Mouse (Mus musculus) midbrain, embryonic 15.5 days (tissue): ENCODE results near the gene Mapk6. TPM values are rescaled to one million over a fixed set of nuclear protein-coding genes. Genes with fewer than 3 reads are reported as not detected.
"Not testable (repeated sequence)": the region's sequence is repeated elsewhere in the genome, so short reads cannot be mapped to it uniquely, and the experiment has no call there.

Experiments
- ATAC-seq: fragments of 200-750 bp; cut with Nextera tagmentation; replicated peaks from 2 replicates; pipeline ENCODE4 v1.8.0; 2017; ENCODE audit warnings: moderate TSS enrichment
- H3K27ac ChIP-seq: fragments of 300-500 bp; sonication (generic); 2 replicates; pipeline ENCODE4 v1.5.1; 2015; ENCODE audit warnings: mild to moderate bottlenecking, inconsistent platforms
- H3K27me3 ChIP-seq: fragments of 300-500 bp; sonication (generic); replicated peaks from 2 replicates; pipeline ENCODE4 v1.6.1; 2015; ENCODE audit warnings: inconsistent platforms
- H3K36me3 ChIP-seq: fragments of 300-500 bp; sonication (generic); replicated peaks from 2 replicates; pipeline ENCODE4 v1.6.1; 2015; ENCODE audit warnings: inconsistent platforms
- H3K4me1 ChIP-seq: fragments of 300-500 bp; sonication (generic); 2 replicates; pipeline ENCODE4 v1.6.1; 2015; ENCODE audit warnings: inconsistent platforms
- H3K4me2 ChIP-seq: fragments of 300-500 bp; sonication (generic); 2 replicates; pipeline ENCODE4 v1.6.1; 2015; ENCODE audit warnings: inconsistent platforms, mild to moderate bottlenecking, moderate library complexity
- H3K4me3 ChIP-seq: fragments of 300-500 bp; sonication (generic); 2 replicates; pipeline ENCODE4 v1.5.1; 2015; ENCODE audit warnings: mild to moderate bottlenecking, inconsistent platforms
- H3K9ac ChIP-seq: fragments of 300-500 bp; sonication (generic); 2 replicates; pipeline ENCODE4 v1.6.1; 2015; ENCODE audit warnings: mild to moderate bottlenecking, inconsistent platforms
- H3K9me3 ChIP-seq: fragments of 300-500 bp; sonication (generic); 2 replicates; pipeline ENCODE4 v1.6.1; 2016; ENCODE audit warnings: inconsistent platforms
- WGBS: fragments of 180-500 bp; shearing (Covaris S2); methylation state at CpG from one replicate; pipeline ENCODE4 v1.1.7; 2015; ENCODE audit warnings: mixed read lengths; 5-methylcytosine and 5-hydroxymethylcytosine counted together
- polyA plus RNA-seq: library from polyadenylated mRNA; unstranded; fragments of >200 nt; fragmentation: Nextera tagmentation; extraction: Ambion mirVana; gene quantifications from 2 replicates; pipeline ENCODE4 v1.2.1, GENCODE M21; 2015

Gene Mapk6
- polyA plus RNA-seq, 1 experiment from 2014 or later = 169 TPM

DNA sequence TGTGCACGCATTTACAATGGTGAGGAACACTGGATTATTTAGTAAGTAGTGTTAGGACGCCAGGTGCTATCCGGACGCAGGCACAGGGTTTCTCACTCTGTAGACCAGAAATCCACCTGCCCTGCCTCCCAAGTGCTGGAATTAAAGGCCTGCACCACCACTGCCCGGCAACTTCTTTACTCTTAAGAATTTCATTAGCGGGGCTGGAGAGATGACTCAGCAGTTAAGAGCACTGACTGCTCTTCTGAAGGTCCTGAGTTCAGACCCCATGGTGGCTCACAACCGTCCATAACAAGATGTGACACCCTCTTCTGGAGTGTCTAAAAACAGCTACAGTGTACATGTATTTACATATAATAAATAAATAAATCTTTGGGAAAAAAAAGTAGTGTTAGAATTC is 46.1 kb downstream of the Mapk6 start:
- not testable (repeated sequence) for H3K4me3 ChIP-seq, H3K9ac ChIP-seq, H3K27ac ChIP-seq, ATAC-seq, H3K4me1 ChIP-seq, H3K9me3 ChIP-seq, H3K27me3 ChIP-seq, H3K36me3 ChIP-seq, H3K4me2 ChIP-seq
- WGBS = 69% methylated on average over 7 of the region's 7 CpGs

DNA sequence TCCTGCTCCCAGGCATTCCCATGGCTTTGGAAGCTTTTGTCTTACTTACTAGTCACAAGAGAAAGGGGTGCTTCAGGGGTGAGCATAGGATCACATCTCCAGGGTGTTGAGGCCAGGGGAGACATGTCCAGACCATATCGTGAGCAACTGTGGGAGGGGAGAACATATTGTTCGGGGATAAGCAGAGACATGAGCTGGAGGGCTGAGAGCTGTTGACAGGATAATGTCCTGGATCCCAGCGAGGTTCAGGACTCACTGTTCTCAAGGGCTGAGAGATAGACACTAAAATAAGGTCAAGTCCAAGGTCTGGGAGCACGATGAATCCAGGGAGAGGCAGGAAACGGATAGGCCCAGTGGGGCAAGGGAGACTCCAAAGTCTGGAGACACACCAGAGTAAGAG is 46.8 kb downstream of the Mapk6 start:
- no peak overlapping the region for H3K4me2 ChIP-seq
- H3K27ac ChIP-seq = no peak overlapping the region
- ATAC-seq = no peak
- no peaks in the 10 kb centered on the region for H3K36me3 ChIP-seq
- no peak overlapping the region for H3K4me3 ChIP-seq
- 78% methylated on average over 5 of the region's 5 CpGs for WGBS
- no peak overlapping the region for H3K9ac ChIP-seq
- H3K9me3 ChIP-seq = no peaks in the 10 kb centered on the region
- no peaks in the 10 kb centered on the region for H3K27me3 ChIP-seq
- no peaks in the 10 kb centered on the region for H3K4me1 ChIP-seq

DNA sequence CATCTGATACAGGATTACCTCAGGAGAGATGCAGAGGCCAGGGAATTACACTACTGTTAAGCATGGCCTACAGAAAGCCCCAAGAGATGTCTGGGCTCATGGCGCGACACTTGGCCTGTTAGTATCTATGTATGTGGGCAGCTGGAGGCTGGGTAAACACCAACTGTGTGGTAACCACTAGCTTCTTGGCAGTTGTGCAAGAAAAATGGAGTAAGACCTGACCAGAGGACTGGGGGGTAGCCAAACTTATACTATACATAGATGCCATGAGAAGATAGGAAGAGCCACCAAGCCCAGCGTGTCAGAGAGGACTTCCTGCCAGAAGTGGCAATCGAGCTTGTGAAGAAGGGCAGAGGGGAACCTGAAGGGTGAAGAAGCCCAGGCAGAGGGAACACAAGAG is 47.6 kb downstream of the Mapk6 start:
- Histone ChIP-seq H3K27me3 (no peaks in the 10 kb centered on the region), H3K4me3 (no peak overlapping the region), H3K9ac (no peak overlapping the region), H3K9me3 (no peaks in the 10 kb centered on the region), H3K4me2 (no peak overlapping the region), H3K27ac (no peak overlapping the region), H3K36me3 (no peaks in the 10 kb centered on the region), H3K4me1 (no peaks in the 10 kb centered on the region)
- no peak for ATAC-seq
- 92% methylated on average over 4 of the region's 4 CpGs for WGBS

DNA sequence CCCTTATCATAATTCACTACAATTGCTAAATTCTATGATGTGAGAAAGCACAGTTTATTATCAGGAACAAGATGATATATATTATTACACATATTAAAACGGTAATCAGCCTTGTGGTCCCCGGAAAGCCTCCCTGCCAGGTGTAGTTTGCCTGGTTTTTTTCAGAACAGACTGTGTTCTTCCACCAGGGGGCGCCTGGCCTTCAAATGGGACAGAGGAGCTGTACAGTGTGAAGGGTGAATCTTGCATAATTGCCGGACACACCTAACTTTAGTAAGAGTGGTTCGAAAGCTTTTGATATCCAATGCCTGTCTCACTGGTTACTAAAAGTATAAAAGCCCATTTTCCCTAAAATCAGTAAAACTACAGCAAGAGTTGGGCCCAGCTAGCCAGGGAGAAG is 48.1 kb downstream of the Mapk6 start:
- Histone ChIP-seq H3K9ac (no peak overlapping the region), H3K4me3 (no peak overlapping the region), H3K4me1 (no peaks in the 10 kb centered on the region), H3K4me2 (no peak overlapping the region), H3K9me3 (no peaks in the 10 kb centered on the region), H3K36me3 (no peaks in the 10 kb centered on the region), H3K27me3 (no peaks in the 10 kb centered on the region), H3K27ac (no peak overlapping the region)
- ATAC-seq = 0 out of 2 replicates have a peak, but pooled peaks have one; percentile 48
- 38% methylated on average over 5 of the region's 5 CpGs for WGBS

- no peak for ATAC-seq
- 78% methylated on average over 9 of the region's 9 CpGs for WGBS
- no peak overlapping the region for H3K9ac ChIP-seq
These were observed 52.6 kb downstream of the Mapk6 start for GRCm38 (mm10) chr9:75357087-75357654.

DNA sequence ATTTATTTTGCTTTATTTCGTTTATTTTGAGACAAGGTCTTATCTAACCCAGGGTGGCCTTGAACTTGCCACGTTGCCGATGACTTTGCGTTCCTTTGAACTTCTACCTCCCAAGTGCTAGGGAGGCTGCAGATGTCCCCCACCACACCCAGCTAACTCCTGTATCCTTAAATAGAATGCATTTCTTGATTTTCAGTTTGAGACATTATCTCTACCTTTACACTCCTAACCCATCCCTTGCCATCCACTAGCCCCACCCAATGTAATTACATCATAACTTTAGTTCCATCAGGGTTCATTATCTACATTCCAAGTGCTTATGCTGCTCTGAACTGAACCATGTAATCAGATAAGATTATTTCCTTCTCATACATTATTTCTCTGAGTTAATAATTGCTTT is 54.0 kb downstream of the Mapk6 start:
- H3K9me3 ChIP-seq = no peaks in the 10 kb centered on the region
- H3K4me2 ChIP-seq = no peak overlapping the region
- no peak overlapping the region for H3K4me3 ChIP-seq
- no peaks in the 10 kb centered on the region for H3K27me3 ChIP-seq
- H3K9ac ChIP-seq = no peak overlapping the region
- no peak overlapping the region for H3K27ac ChIP-seq
- no peaks in the 10 kb centered on the region for H3K4me1 ChIP-seq
- no peak for ATAC-seq
- WGBS = 90% methylated on average over 4 of the region's 4 CpGs
- no peaks in the 10 kb centered on the region for H3K36me3 ChIP-seq

More at GRCm38 (mm10) chr9:75357087-75357654, 52.6 kb downstream of the Mapk6 start:
- H3K4me1 ChIP-seq = no peaks in the 10 kb centered on the region
- no peaks in the 10 kb centered on the region for H3K9me3 ChIP-seq
- no peak overlapping the region for H3K4me2 ChIP-seq
- no peak overlapping the region for H3K27ac ChIP-seq
- no peak overlapping the region for H3K4me3 ChIP-seq
- H3K27me3 ChIP-seq = no peaks in the 10 kb centered on the region
- H3K36me3 ChIP-seq = no peaks in the 10 kb centered on the region

DNA sequence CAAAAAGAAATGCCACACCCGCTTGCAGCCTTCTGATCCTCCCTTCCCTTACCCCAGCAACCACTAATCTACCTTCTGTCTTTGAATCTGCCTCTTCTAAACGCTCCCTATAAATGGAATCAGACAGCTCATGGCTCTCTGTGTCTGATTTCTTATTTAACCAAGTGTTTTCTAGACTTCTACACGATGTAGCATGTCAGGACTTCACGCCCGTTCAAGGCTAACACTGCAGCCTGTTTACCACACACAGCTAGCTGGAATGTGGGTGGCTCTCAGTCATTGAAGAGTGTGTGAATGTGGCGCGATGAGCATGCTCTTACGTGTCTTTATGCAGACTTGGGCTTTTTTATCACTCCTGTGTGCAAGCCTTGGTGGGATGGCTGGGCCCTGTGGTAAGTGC is 56.7 kb downstream of the Mapk6 start:
- no peak overlapping the region for H3K9ac ChIP-seq
- no peak overlapping the region for H3K4me2 ChIP-seq
- H3K36me3 ChIP-seq = no peaks in the 10 kb centered on the region
- no peak for ATAC-seq
- no peaks in the 10 kb centered on the region for H3K9me3 ChIP-seq
- 76% methylated on average over 8 of the region's 8 CpGs for WGBS
- H3K4me3 ChIP-seq = no peak overlapping the region
- no peaks in the 10 kb centered on the region for H3K4me1 ChIP-seq
- no peaks in the 10 kb centered on the region for H3K27me3 ChIP-seq
- H3K27ac ChIP-seq = no peak overlapping the region

DNA sequence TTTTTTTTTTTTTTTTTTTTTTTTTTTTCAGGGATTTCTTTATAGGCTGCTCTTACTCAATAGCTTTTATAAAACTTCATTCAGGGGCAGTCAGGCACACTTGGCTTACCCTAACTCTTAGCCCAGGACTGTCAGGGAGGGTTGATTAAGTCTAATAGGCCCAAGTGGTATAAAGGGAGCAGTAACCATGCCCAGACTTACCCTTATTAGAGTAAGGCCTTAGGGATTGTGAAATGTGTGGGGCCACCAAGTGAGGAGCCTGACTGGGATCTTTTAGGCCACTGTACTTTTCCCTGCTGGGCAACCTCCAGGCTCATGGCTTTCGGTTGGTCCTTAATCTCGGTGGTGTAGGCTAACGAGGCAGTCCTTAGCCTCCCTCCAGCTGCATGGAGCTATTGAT is 61.2 kb downstream of the Mapk6 start:
- no peak overlapping the region for H3K4me3 ChIP-seq

DNA sequence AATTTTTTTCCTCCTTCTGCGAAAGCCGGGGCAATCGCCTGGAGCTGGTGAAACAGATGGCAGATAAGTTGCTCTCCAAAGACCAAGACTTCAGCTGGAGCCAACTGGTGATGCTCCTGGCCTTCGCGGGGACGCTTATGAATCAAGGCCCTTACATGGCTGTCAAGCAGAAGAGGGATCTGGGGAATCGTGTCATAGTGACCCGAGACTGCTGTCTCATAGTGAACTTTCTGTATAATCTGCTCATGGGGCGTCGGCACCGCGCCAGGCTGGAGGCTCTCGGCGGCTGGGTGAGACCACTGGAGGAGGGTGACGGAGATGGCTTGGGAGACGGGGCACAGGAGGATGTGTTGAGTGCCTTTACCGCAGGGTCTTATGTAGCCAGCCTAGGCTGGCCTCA is 61.7 kb downstream of the Mapk6 start:
- no peak overlapping the region for H3K27ac ChIP-seq
- no peaks in the 10 kb centered on the region for H3K27me3 ChIP-seq
- H3K9me3 ChIP-seq = no peaks in the 10 kb centered on the region
- peaks cover 5% of the 10 kb centered on the region; the same call in 1 of the 2 replicates for H3K36me3 ChIP-seq
- WGBS = 93% methylated on average over 17 of the region's 17 CpGs
- H3K4me2 ChIP-seq = no peak overlapping the region
- ATAC-seq = no peak
- H3K4me3 ChIP-seq = no peak overlapping the region
- H3K4me1 ChIP-seq = no peaks in the 10 kb centered on the region
- no peak overlapping the region for H3K9ac ChIP-seq

More for the DNA sequence above, 61.2 kb downstream of the Mapk6 start:
- Histone ChIP-seq H3K9me3 (no peaks in the 10 kb centered on the region), H3K27me3 (no peaks in the 10 kb centered on the region), H3K4me1 (no peaks in the 10 kb centered on the region), H3K27ac (no peak overlapping the region), H3K36me3 (peaks cover 3% of the 10 kb centered on the region; the same call in 1 of the 2 replicates), H3K9ac (no peak overlapping the region), H3K4me2 (no peak overlapping the region)
- WGBS = 46% methylated on average over 3 of the region's 3 CpGs
- no peak for ATAC-seq

DNA sequence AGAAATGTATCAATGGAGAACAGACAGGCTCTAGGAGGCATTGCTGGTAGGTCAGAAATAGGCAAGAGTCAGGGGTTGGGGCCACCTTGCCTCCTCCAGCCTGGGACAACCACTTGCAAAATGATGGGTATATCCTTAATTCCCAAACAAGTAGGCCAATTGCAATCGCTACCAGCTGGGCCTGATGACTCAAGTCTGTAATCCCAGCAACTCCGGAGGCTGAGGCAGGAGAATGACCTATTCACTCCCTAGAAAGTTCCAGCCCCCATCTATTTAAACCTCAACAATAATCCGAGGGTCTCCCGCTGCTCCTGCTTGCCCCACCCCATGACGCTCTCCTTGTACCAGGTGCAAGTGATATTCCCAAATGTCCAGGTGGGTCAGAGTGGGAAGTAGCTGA is 62.3 kb downstream of the Mapk6 start, which contains the start of gene Bcl2l10:
Gene Bcl2l10 (plus strand): TSS at position 301 of the 400 bp plus-strand sequence.
- H3K4me1 ChIP-seq = no peaks in the 10 kb centered on the region
- no peak within 1 kb of the TSS for H3K4me2 ChIP-seq
- no peak within 1 kb of the TSS for H3K27ac ChIP-seq
- H3K4me3 ChIP-seq = no peak within 1 kb of the TSS
- 94% methylated on average over 5 of the region's 5 CpGs for WGBS
- peaks cover 9% of the 10 kb centered on the region; the same call in 1 of the 2 replicates for H3K36me3 ChIP-seq
- no peaks in the 10 kb centered on the region for H3K27me3 ChIP-seq
- no peak for ATAC-seq
- no peak within 1 kb of the TSS for H3K9ac ChIP-seq
- H3K9me3 ChIP-seq = no peaks in the 10 kb centered on the region

DNA sequence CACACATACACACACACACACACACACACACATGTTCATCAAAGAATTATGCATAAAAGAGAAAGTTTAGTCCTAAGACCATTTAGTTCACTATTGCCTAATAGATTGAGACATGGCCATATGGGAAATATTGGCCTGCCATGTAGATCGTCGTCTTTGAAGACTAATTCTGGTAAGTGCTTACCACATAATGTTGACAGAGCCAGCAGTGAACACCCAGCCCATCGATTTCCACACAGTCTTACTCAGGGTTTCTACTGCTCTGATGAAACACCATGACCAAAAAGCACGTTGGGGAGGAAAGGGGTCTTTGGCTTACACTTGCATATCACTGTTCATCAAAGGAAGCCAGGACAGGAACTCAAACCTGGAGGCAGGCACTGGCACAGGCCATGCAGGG is 67.4 kb downstream of the Mapk6 start:
- Histone ChIP-seq H3K4me1 (no peaks in the 10 kb centered on the region), H3K4me2 (no peak overlapping the region), H3K27me3 (no peaks in the 10 kb centered on the region), H3K4me3 (no peak overlapping the region), H3K36me3 (peaks cover 38% of the 10 kb centered on the region), H3K9ac (no peak overlapping the region), H3K9me3 (no peaks in the 10 kb centered on the region), H3K27ac (no peak overlapping the region)
- ATAC-seq = no peak
- WGBS = 92% methylated on average over 4 of the region's 4 CpGs

GRCm38 (mm10) chr9:75338016-75338415 is 71.8 kb downstream of the Mapk6 start:
- Histone ChIP-seq H3K9me3 (no peaks in the 10 kb centered on the region), H3K4me2 (no peak overlapping the region), H3K4me1 (no peaks in the 10 kb centered on the region), H3K36me3 (peaks cover 43% of the 10 kb centered on the region), H3K27me3 (no peaks in the 10 kb centered on the region), H3K9ac (no peak overlapping the region), H3K27ac (no peak overlapping the region), H3K4me3 (no peak overlapping the region)
- ATAC-seq = no peak
- WGBS = 92% methylated on average over 6 of the region's 6 CpGs

- H3K27ac ChIP-seq = no peak overlapping the region
- no peak overlapping the region for H3K4me3 ChIP-seq
- 83% methylated on average over 4 of the region's 4 CpGs for WGBS
- H3K9me3 ChIP-seq = no peaks in the 10 kb centered on the region
- ATAC-seq = no peak
- no peaks in the 10 kb centered on the region for H3K4me1 ChIP-seq
- peaks cover 33% of the 10 kb centered on the region for H3K36me3 ChIP-seq
- no peak overlapping the region for H3K9ac ChIP-seq
- no peaks in the 10 kb centered on the region for H3K27me3 ChIP-seq
- no peak overlapping the region for H3K4me2 ChIP-seq
These were observed 75.4 kb downstream of the Mapk6 start for GRCm38 (mm10) chr9:75334440-75334839.
